Mouse (Mus musculus): Measurements from ENCODE around the gene Cxcl12. TPM values are rescaled to one million over a fixed set of nuclear protein-coding genes. Genes with fewer than 3 reads are reported as not detected.

The Cxcl12 gene
- polyA plus RNA-seq, 1 experiment from 2014 or later, result 183 TPM

DNA sequence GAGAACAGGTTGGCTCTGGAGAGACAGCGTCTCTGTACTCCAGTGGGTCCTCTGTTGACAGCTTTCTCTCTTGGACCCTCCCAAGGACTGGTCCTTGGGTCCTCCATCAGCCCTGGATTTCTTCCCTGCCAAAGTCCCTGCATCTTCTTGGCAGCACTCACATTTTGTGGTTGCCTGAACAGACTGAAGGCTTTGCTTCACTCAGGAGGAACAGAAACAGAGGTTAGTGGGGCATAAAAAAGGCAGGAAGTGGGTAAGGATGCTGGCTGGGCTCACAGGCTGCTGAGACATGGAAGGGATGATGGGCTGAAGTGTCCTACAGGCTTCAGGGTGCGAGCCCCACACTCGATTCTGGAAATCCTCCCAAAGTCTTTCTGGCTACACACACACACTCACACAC, 35.8 kb downstream of the Cxcl12 start:
- Histone ChIP-seq H3K4me1 (no peaks in the 10 kb centered on the region), H3K4me3 (replicated peaks) (no peak overlapping the region), H3K9ac (no peak overlapping the region), H3K27ac (no peak overlapping the region), H3K36me3 (no peaks in the 10 kb centered on the region), H3K27me3 (replicated peaks) (no peaks in the 10 kb centered on the region), H3K9me3 (no peaks in the 10 kb centered on the region), H3K4me2 (no peak overlapping the region)
- 84% methylated on average over 3 of the region's 3 CpGs for whole genome bisulfite sequencing
- ATAC-seq (ENCODE audit: insufficient read depth, low FRiP score, low read depth), result no peak

DNA sequence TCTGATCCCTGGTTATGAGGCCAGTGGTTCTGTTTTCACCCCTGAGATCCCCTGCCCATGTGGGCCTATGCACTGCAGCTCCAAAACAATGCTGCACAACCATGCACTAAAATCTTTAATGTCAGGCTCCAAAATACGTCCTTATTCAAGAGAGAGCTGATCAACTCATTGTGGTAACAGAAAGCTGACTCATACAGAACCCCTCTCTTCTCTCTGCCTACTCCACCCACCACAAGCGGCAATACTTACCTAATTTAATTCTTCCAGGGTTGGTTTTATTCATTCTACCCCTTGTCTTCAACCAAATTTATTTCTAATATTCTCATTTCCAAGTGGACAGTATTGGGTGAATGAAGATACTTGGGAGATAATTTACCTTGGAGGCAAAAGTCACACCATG, 38.5 kb downstream of the Cxcl12 start:
- Histone ChIP-seq H3K9me3 (no peaks in the 10 kb centered on the region), H3K36me3 (no peaks in the 10 kb centered on the region), H3K27ac (no peak overlapping the region), H3K4me1 (0 out of 2 replicates have a peak, but pooled peaks cover 4% of the 10 kb centered on the region), H3K4me2 (no peak overlapping the region), H3K27me3 (replicated peaks) (no peaks in the 10 kb centered on the region), H3K4me3 (replicated peaks) (no peak overlapping the region), H3K9ac (no peak overlapping the region)
- no peak for ATAC-seq (ENCODE audit: insufficient read depth, low FRiP score, low read depth)
- WGBS, result 87% methylated on average over 2 of the region's 2 CpGs

DNA sequence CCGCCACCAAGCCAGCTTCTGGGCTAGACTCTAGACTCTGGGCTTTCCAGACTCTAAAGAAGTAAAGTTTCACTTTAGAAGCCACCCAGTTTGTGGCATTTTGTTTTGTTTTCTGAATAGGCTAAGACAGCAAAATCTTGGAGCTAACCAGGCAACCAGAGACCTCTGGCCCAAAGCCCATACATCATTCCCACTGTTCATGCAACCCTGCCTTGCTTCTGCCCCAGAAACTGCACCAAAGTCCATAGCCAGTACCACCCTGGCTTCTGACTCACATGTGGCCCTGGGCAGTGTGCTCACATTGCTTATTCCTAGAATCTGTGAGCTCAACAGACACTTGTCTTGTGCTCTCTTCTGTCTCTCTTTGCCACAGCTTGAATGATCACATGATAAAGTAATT, 39.0 kb downstream of the Cxcl12 start:
- H3K9ac ChIP-seq, result no peak overlapping the region
- no peak for ATAC-seq (ENCODE audit: insufficient read depth, low FRiP score, low read depth)
- H3K4me2 ChIP-seq, result no peak overlapping the region
- no peaks in the 10 kb centered on the region for H3K36me3 ChIP-seq
- no peak overlapping the region for H3K4me3 ChIP-seq (replicated peaks)
- H3K27me3 ChIP-seq (replicated peaks), result no peaks in the 10 kb centered on the region
- no peak overlapping the region for H3K27ac ChIP-seq
- 93% methylated on average over 1 of the region's 1 CpGs for WGBS
- H3K4me1 ChIP-seq, result 0 out of 2 replicates have a peak, but pooled peaks cover 4% of the 10 kb centered on the region
- H3K9me3 ChIP-seq, result no peaks in the 10 kb centered on the region

DNA sequence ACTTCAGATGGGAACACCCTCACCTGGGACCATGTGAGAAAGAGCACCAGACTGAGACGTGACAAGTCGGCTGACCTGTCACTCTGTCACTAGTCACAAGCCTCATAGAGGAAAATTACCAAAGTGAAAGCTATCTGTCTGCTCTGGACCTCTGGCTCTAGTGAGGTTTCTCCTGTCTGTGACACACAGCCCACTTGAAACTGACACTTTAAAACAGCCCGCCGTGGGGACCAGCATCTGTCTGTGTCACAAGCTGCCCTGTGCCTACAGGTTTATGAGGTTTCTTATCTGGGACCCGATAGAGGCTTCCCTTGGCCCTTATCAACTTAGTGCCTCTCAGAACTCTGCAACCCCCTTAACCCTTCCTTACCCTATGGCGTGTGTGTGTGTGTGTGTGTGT, 41.8 kb downstream of the Cxcl12 start:
- Histone ChIP-seq H3K27me3 (replicated peaks) (no peaks in the 10 kb centered on the region), H3K4me3 (replicated peaks) (no peak overlapping the region), H3K4me2 (no peak overlapping the region), H3K9me3 (no peaks in the 10 kb centered on the region), H3K4me1 (0 out of 2 replicates have a peak, but pooled peaks cover 4% of the 10 kb centered on the region), H3K27ac (no peak overlapping the region), H3K9ac (no peak overlapping the region), H3K36me3 (no peaks in the 10 kb centered on the region)
- 25% methylated on average over 6 of the region's 6 CpGs for WGBS
- ATAC-seq (ENCODE audit: insufficient read depth, low FRiP score, low read depth), result no peak

DNA sequence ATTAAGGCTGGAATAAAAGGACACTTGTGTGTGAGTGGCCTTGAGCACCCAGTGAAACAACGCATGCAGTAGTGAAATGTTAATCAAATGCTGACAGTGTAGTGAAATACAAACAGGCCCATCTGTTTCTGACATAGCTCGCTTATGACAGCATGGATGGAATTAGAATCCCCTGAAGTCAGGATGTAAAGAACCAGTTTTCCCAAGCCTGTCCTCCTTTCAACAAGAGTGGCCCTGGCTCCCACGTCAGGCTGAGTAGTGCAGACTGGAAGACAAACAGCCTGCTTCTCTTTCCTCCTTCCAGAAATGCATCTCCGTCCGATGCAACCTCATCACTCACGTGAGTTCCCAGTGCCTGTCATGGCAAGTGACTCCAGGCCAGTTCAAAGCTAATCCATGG, 42.2 kb downstream of the Cxcl12 start:
- Histone ChIP-seq H3K4me1 (0 out of 2 replicates have a peak, but pooled peaks cover 4% of the 10 kb centered on the region), H3K36me3 (no peaks in the 10 kb centered on the region), H3K9me3 (no peaks in the 10 kb centered on the region), H3K27ac (no peak overlapping the region), H3K4me3 (replicated peaks) (no peak overlapping the region), H3K9ac (no peak overlapping the region), H3K4me2 (no peak overlapping the region), H3K27me3 (replicated peaks) (no peaks in the 10 kb centered on the region)
- no peak for ATAC-seq (ENCODE audit: insufficient read depth, low FRiP score, low read depth)
- WGBS, result 35% methylated on average over 6 of the region's 6 CpGs

DNA sequence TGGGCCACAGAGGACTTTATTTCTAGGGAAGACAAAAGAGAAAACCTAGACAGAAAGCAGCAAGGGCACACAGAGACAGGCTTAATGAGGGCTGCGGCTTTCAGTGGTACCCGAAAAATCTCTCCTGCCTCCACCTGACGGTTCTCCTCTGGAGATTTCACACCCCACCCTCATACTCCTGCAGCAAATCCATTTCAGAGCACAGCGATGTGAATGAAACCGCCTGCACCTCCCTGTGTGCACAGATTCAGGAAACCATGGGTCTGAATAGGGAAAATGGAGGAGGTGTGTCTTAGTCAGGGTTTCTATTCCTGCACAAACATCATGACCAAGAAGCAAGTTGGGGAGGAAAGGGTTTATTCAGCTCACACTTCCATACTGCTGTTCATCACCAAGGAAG, 46.2 kb downstream of the Cxcl12 start:
- no peaks in the 10 kb centered on the region for H3K9me3 ChIP-seq
- WGBS, result 82% methylated on average over 5 of the region's 5 CpGs

DNA sequence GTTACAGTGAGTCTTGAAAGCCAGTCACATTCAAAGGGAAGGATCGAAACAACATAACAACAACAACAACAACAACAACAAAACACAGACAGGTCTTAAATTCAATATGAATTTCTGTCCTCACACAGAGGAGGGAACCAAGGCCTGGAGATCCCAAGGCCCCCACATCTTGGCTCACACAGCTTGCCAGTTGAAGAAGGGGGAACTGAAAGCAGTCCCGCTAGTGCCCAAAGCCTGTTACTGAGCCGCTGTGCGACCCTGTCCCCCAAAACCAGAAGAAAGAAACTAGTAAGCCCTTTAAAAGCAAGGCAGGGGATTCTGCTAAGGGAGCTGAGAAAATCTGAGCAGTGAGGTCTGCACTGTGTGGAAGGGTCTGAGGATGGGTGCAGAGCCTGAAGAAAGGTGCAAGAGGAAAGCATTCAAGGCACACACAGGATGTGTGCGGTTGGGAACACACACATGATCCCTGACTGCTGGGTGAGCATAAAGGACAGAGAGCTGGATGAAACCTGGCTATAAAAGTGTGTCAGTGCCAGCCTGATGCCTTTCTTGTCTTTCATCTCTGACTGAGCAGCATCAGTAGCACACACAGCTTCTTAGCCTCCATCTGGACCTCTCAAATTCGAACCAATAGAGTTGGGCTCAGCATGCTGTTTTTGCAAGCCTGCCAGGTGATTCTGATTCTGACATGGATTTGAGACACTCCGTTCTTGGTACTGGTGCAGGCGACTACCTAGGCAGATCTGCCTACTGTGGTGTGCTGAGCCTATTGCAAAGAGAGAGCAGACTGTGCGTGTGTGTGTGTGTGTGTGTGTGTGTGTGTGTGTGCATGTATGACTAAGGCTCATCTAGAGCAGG, 50.3 kb downstream of the Cxcl12 start:
- H3K27ac ChIP-seq, result no peak overlapping the region
- no peaks in the 10 kb centered on the region for H3K9me3 ChIP-seq
- no peak overlapping the region for H3K4me3 ChIP-seq (replicated peaks)
- H3K9ac ChIP-seq, result no peak overlapping the region
- H3K36me3 ChIP-seq, result no peaks in the 10 kb centered on the region
- WGBS, result 88% methylated on average over 9 of the region's 9 CpGs
- no peak for ATAC-seq (ENCODE audit: insufficient read depth, low FRiP score, low read depth)
- H3K4me2 ChIP-seq, result no peak overlapping the region
- no peaks in the 10 kb centered on the region for H3K27me3 ChIP-seq (replicated peaks)
- H3K4me1 ChIP-seq, result no peaks in the 10 kb centered on the region

More for the DNA sequence above, 46.2 kb downstream of the Cxcl12 start:
- H3K4me2 ChIP-seq, result no peak overlapping the region
- H3K36me3 ChIP-seq, result no peaks in the 10 kb centered on the region
- no peak overlapping the region for H3K4me3 ChIP-seq (replicated peaks)
- H3K4me1 ChIP-seq, result 0 out of 2 replicates have a peak, but pooled peaks cover 4% of the 10 kb centered on the region
- no peak for ATAC-seq (ENCODE audit: insufficient read depth, low FRiP score, low read depth)
- H3K27me3 ChIP-seq (replicated peaks), result no peaks in the 10 kb centered on the region
- no peak overlapping the region for H3K9ac ChIP-seq
- H3K27ac ChIP-seq, result no peak overlapping the region

DNA sequence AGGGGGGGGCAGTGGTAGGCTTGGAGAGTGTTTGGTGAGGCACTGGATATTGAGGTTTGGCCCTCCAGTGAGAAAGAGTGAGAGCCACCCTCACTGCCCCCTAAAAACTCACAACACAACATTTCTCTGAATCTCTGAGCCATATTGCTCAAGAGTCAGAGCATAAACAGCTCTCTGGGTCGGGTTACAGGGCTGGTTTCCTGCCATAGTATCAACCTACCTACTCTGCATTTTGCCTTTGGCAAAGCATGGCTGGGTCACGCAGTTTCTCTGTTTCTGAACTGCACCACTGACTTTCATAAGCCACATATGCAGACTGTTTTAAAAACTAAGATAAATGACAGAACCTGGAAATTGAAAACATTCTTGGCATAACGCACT, 51.0 kb downstream of the Cxcl12 start:
- Histone ChIP-seq H3K4me2 (no peak overlapping the region), H3K4me1 (no peaks in the 10 kb centered on the region), H3K27me3 (replicated peaks) (no peaks in the 10 kb centered on the region), H3K4me3 (replicated peaks) (no peak overlapping the region), H3K36me3 (no peaks in the 10 kb centered on the region), H3K27ac (no peak overlapping the region), H3K9ac (no peak overlapping the region), H3K9me3 (no peaks in the 10 kb centered on the region)
- ATAC-seq (ENCODE audit: insufficient read depth, low FRiP score, low read depth), result no peak
- 49% methylated on average over 3 of the region's 3 CpGs for WGBS

DNA sequence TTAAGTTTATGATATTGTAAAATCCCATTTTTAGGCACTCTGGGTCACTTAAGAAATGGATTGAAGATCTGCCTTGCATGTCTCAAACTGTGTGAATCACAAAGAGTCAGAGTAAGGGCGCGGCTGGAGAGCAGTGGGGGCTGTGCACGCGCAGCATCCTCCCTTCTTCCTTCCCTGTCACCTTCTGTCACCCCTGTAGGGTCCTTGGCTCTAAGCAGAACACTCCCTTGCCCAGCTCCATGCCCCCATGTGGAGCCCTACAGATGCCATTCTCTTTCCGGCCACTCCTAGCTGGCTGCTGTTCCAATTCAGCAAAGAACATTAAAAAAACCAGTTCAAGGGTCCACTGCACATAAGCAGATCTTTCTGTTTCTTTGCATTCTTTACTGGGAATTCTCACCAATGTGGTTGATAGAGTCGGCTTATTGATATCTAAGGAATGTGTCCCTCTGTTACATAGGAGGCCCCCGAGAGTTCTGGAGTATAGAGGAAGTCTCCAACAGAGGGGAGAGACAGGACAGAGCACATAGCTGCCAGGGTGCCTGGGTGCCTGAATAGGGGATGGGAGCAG, 51.7 kb downstream of the Cxcl12 start:
- H3K9ac ChIP-seq, result no peak overlapping the region
- no peaks in the 10 kb centered on the region for H3K4me1 ChIP-seq
- H3K27ac ChIP-seq, result no peak overlapping the region
- 79% methylated on average over 7 of the region's 7 CpGs for WGBS
- ATAC-seq (ENCODE audit: insufficient read depth, low FRiP score, low read depth), result no peak
- H3K4me2 ChIP-seq, result no peak overlapping the region
- no peak overlapping the region for H3K4me3 ChIP-seq (replicated peaks)
- H3K9me3 ChIP-seq, result no peaks in the 10 kb centered on the region
- H3K27me3 ChIP-seq (replicated peaks), result no peaks in the 10 kb centered on the region
- H3K36me3 ChIP-seq, result no peaks in the 10 kb centered on the region

DNA sequence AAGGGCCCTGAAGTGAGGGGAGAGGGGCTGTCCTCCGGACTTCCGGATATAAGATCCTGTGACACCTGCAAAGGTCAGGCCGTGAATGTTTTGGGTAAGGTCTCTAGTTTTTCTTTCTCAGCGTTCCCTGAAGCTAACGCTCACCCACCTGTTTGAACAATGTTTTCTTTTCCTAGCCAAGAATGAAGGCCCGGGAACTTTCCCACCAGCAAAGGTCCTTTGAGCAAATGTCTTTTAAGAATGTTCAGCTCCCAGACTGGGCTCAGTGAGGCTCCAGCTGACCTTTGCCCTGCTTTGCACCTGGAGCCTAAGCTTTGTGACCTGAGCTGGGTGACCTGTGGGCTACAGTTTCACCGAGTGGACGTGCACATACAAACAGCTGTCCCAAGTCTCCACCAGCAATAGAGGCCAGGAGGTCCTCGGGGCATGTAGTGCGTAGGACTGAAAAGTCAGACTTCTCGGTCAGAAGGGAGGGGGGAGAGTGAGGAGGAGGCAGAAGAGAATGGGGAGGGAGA, 52.6 kb downstream of the Cxcl12 start:
- H3K27ac ChIP-seq, result no peak overlapping the region
- WGBS, result 53% methylated on average over 11 of the region's 11 CpGs
- H3K4me1 ChIP-seq, result no peaks in the 10 kb centered on the region
- H3K4me3 ChIP-seq (replicated peaks), result no peak overlapping the region
- no peaks in the 10 kb centered on the region for H3K9me3 ChIP-seq
- no peak for ATAC-seq (ENCODE audit: insufficient read depth, low FRiP score, low read depth)
- H3K9ac ChIP-seq, result no peak overlapping the region
- no peaks in the 10 kb centered on the region for H3K36me3 ChIP-seq
- H3K27me3 ChIP-seq (replicated peaks), result no peaks in the 10 kb centered on the region
- H3K4me2 ChIP-seq, result no peak overlapping the region
